Mouse (Mus musculus) layer of hippocampus, adult 9-10 months (tissue): ENCODE measurements around the gene Dtx3l.
"Not testable (repeated sequence)": the region's sequence is repeated elsewhere in the genome, so short reads cannot be mapped to it uniquely, and the experiment has no call there.

ENCODE experiments used
- DNase-seq: peaks from one replicate; pipeline ENCODE4 v3.0.0; 2022; ENCODE audit warnings: low spot score

Dtx3l gene

GRCm38 (mm10) chr16:35924341-35924740 is 14.6 kb downstream of the Dtx3l start:
- no peak for DNase-seq

GRCm38 (mm10) chr16:35923546-35924198 is 15.3 kb downstream of the Dtx3l start:
- no peak for DNase-seq

DNA sequence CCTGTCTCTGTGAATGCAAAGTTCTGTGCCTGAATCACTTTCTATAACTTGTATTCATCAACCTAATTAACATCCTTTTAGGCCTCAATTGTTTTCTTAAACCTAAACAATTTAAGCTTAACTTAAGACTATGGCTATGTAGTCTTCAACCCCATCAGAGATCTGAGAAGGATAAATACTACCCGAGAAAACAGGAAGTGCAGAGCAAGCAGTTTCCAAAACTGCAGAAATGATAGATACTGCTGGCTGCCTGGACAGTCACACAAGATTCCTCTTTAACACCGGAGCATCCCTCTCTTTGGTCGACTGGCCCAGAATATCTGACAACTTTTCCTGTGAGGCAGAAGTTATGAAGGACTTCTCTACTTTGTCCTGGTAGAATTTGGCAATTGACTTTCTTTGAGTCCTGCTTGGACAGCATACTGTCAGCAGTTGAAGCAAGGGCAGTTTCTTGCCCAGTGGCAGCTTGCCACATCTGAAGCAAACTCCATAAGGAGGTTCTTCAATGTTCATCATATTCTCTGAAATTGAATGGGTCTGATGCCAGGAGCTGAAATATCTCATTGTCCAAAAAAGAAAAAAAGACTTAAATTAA is 16.6 kb downstream of the Dtx3l start:
- DNase-seq: no peak

DNA sequence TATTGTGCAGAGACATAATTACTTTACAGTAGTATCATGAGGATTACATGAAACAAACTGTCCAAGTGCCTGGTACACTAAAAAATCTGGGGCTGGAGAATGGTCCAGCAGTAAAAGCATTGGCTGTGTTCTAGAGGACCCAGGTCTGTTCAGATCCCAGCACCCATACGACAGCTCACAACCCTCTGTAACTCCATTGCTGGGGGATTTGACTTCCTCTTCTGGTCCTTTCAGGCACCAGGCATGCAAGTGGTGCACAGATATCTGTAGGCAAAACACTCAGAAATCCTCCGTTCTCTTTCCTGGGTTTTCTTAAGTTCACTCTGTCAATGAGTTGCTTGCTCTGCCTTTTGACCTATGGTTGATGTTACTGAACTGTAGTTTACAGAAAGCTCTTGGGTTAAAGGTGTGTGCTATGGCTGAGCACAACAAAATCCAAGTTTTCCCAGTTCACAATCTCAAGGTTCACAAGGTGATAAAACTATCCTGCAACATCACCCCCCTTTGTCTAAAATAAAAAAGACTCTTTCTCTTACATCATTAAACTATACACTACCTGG is 17.2 kb downstream of the Dtx3l start:
- DNase-seq: no peak

DNA sequence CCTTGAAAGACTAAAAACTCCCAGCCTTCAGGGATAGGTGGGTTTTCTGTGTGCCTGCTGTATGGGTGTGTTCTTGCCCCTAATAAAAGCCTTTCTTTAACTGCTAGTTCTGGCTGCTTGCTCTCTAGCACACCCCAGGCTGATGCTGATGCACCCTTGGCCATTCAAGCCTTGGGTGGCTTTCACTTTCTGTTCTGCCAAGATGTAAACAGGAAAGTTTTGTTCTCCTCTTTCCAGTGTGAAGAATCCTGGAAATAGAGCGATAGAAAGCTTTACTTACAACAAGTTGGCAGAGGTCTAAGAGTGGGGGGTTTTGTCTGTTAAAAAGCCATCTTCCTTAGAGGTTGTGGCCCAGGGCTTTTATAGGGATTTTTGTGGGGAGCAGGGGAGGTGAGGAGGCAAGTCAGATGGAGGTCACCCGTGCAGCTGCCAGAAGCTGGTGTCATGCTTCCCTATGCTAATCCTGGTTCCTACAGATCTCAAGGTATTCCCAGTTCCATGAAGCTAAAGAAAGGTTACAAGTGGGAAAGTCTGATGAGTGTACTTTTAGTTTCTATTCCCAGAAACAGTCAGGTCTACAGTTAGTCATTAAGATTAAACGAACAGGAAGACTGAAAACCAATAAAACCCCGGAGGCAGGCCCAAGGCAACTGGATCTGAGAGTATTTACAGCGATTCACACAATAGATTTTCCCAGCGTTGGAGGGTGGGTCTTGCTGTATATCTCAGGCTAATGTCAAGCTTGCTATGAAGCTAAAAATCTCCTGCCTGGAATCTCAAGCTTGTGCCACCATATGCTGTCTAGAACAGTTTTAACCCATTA is 20.0 kb downstream of the Dtx3l start:
- no peak for DNase-seq

- DNase-seq: no peak
Measured at GRCm38 (mm10) chr16:35914301-35914700, 24.6 kb downstream of the Dtx3l start.

DNA sequence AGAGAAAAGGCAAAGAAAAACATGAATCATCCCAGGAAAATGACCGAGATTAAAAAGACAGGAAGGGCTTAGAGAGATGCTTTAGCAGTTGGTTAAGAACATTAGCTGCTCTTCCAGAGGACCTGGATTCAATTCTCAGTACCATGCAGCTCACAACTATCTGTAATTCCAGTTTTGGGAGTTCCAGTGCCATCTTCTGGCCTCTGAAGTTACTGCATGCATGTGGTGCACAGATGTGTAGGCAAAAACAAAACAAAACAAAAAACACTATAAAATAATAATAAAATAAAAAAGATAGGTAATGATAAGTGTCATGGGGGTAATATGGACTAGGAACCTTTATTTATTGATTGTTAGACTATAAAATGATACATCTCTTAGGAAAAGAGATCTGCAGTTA is 25.4 kb downstream of the Dtx3l start:
- DNase-seq: no peak

- DNase-seq: no peak
Measured at GRCm38 (mm10) chr16:35911449-35911848, 27.5 kb downstream of the Dtx3l start.

- no peak for DNase-seq
Measured at GRCm38 (mm10) chr16:35907432-35908201, 31.3 kb downstream of the Dtx3l start.

- DNase-seq: no peak
Measured at GRCm38 (mm10) chr16:35906887-35907286, 32.1 kb downstream of the Dtx3l start.

- no peak for DNase-seq
Measured at GRCm38 (mm10) chr16:35905819-35906485, 33.0 kb downstream of the Dtx3l start.

- DNase-seq: no peak
Measured at GRCm38 (mm10) chr16:35905355-35905754, 33.6 kb downstream of the Dtx3l start.

GRCm38 (mm10) chr16:35904121-35904736 is 34.7 kb downstream of the Dtx3l start:
- DNase-seq: no peak

DNA sequence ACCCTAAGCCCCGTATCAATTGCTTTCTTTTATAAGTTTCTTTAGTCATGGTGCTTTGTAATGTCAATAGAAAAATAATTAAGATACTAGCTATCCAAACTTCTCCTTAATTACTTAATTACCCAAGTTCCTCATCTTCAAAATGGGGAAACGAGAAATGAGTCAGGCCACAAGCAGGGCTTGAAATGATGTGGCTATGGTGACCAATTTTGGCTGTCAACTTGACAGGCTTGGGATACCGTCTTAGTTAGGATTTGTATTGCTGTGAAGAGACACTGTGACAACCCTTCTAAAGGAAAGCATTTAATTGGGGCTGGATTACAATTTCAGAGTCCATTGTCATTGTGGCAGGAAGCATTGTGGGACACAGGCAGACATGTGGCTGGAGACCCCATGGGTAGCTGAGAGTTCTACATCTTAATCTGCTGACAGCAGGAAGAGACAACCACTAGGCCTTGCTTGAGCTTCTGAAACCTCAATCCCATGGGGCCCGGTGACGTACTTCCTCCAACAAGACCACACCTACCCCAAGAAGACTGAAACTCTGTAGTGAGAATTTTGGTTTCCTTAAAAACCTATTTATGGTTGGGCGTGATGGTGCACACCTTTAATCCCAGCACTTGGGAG is 35.8 kb downstream of the Dtx3l start:
- no peak for DNase-seq

DNA sequence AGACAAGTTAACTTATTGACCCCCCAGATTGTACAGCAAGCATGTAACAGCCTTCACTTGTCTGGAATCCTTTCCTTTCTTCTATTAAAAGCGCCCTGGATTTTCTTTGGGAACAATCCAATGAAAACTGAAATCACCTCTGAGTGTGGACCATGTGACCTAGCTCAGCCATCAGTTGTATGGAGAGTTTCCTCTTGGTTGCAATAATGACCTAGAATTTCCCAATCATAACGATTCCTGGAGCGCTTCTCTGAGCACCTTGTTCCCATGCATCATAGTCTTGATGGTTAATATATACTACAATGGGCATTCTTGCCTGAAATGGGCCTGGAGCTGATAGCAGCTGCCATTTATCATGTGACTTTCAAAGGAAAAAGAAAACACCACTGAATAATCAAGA is 38.4 kb downstream of the Dtx3l start:
- no peak for DNase-seq

DNA sequence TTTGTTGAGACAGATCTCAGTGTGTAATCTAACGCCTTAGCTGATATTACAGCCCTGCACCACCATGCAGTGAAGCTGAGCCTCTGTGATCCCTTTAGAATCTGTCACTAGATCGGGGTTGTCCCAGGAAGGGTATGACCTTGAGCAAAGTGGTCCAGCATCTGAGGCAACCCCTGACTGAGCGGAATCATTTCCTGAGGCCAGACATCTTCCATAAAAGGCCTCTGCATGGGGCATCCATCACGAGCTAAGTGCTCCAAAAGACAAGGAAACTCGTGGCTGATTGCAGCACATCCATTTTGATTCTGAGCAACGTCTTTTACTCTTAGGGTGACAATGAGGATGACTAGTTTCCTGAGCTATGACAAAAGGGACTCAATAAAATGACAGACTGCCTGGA is 44.0 kb downstream of the Dtx3l start:
- DNase-seq: no peak

DNA sequence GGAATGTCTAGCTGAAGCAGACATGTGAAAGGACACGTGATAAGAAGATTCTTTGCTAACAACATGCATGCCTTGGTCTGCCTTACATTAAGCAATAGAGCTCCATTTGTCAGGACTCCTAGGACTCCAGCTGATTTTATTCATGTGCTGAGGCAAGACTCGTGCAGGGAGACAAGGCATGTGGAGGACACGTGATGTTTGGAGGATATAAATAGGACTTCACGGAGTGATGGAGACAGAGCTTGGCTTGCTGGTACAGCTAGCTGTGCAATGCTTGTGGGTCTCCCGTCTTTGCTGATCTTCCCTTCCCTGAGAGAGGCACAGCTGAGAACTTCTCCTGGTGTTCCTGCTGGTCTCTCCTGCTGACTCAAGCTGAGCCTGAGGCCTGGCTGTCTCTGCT is 47.3 kb downstream of the Dtx3l start:
- DNase-seq: not testable (repeated sequence)

DNA sequence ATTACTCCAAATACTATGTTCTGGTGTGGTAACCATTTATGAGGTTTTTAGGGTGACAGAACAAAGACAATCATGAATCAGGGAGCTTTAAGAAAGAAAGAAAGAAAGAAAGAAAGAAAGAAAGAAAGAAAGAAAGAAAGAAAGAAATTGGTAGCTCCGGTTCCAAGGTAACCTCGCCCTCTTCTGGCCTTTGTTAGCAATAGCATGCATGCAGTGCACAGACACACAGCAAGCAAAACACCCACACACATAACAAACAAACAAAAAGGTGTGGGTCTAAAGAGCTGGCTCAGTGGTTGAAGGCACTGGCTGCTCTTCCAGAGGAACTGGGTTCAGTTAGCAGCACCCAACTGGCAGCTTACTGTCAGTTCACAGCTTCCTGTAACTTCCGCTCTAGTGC is 48.3 kb downstream of the Dtx3l start:
- no peak for DNase-seq

GRCm38 (mm10) chr16:35888910-35889309 is 50.0 kb downstream of the Dtx3l start:
- DNase-seq: no peak

- DNase-seq: no peak
Measured at GRCm38 (mm10) chr16:35888174-35888573, 50.8 kb downstream of the Dtx3l start.
